Mouse (Mus musculus) liver, embryonic 15.5 days (tissue): ENCODE measurements around the gene Zfp846. TPM values are rescaled to one million over a fixed set of nuclear protein-coding genes. Genes with fewer than 3 reads are reported as not detected.
A peak's percentile ranks its signal among the peaks of the same experiment; 100 is the strongest.

ENCODE experiments used
- ATAC-seq: fragments of 200-750 bp; cut with Nextera tagmentation; 2 replicates; pipeline ENCODE4 v1.8.0; 2017; ENCODE audit warnings: moderate number of reproducible peaks, mild to moderate bottlenecking, moderate library complexity; ENCODE audit not compliant: insufficient read depth
- H3K27ac ChIP-seq: fragments of 300-500 bp; sonication (generic); replicated peaks from 2 replicates; pipeline ENCODE4 v1.5.1; 2015; ENCODE audit warnings: mild to moderate bottlenecking, inconsistent platforms
- H3K27me3 ChIP-seq: fragments of 300-500 bp; sonication (generic); 2 replicates; pipeline ENCODE4 v1.6.1; 2015; ENCODE audit warnings: mild to moderate bottlenecking, inconsistent platforms
- H3K36me3 ChIP-seq: fragments of 300-500 bp; sonication (generic); replicated peaks from 2 replicates; pipeline ENCODE4 v1.6.1; 2015; ENCODE audit warnings: moderate library complexity, mild to moderate bottlenecking, inconsistent platforms
- H3K4me1 ChIP-seq: fragments of 300-500 bp; sonication (generic); replicated peaks from 2 replicates; pipeline ENCODE4 v1.6.1; 2015; ENCODE audit warnings: inconsistent platforms
- H3K4me2 ChIP-seq: fragments of 300-500 bp; sonication (generic); 2 replicates; pipeline ENCODE4 v1.6.1; 2015; ENCODE audit warnings: moderate library complexity, mild to moderate bottlenecking, inconsistent platforms
- H3K4me3 ChIP-seq: fragments of 300-500 bp; sonication (generic); replicated peaks from 2 replicates; pipeline ENCODE4 v1.5.1; 2015; ENCODE audit warnings: mild to moderate bottlenecking, inconsistent platforms
- H3K9ac ChIP-seq: fragments of 300-500 bp; sonication (generic); 2 replicates; pipeline ENCODE4 v1.6.1; 2015; ENCODE audit warnings: moderate library complexity, mild to moderate bottlenecking, inconsistent platforms
- H3K9me3 ChIP-seq: fragments of 300-500 bp; sonication (generic); replicated peaks from 2 replicates; pipeline ENCODE4 v1.6.1; 2016; ENCODE audit warnings: inconsistent platforms
- WGBS: fragments of 180-500 bp; shearing (Covaris S2); methylation state at CpG from one replicate; pipeline ENCODE4 v1.1.7; 2015; ENCODE audit warnings: mixed read lengths; ENCODE audit not compliant: insufficient replicate concordance; 5-methylcytosine and 5-hydroxymethylcytosine counted together
- polyA plus RNA-seq: library from polyadenylated mRNA; unstranded; fragments of >200 nt; fragmentation: Nextera tagmentation; extraction: Ambion mirVana; gene quantifications from 2 replicates; pipeline ENCODE4 v1.2.1, GENCODE M21; 2015

Zfp846 gene
- polyA plus RNA-seq, 1 experiment from 2014 or later, result 2.2 TPM

DNA sequence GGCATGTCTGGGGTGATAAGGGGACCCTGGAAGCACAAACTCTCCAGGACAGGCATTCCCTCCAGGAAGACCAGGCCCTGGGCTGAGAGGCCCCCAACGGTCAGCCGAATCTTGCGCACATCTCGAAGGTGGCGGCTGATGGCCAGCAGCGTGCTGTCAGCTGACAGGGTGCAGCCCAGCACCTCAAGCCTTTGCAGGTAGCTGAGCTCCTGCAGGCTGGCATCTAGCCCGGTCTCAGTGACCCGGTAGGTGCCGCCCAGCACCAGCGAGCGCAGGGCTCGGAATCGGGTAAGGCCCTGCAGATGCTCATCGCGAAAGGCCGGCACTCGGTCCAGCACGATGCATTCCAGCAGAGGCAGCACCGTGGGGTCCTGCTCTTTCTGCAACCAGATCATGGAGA, 57.5 kb downstream of the Zfp846 start:
- Histone ChIP-seq H3K27ac (no peak overlapping the region), H3K36me3 (peaks cover 21% of the 10 kb centered on the region), H3K4me1 (peaks cover 30% of the 10 kb centered on the region), H3K4me2 (no peak overlapping the region), H3K4me3 (no peak overlapping the region), H3K9me3 (no peaks in the 10 kb centered on the region), H3K9ac (no peak overlapping the region), H3K27me3 (no peaks in the 10 kb centered on the region)
- WGBS, result 91% methylated on average over 19 of the region's 19 CpGs
- no peak for ATAC-seq

- H3K27ac ChIP-seq, result no peak overlapping the region
- WGBS, result 73% methylated on average over 4 of the region's 4 CpGs
Observed at GRCm38 (mm10) chr9:20639486-20639885, 58.4 kb downstream of the Zfp846 start.

GRCm38 (mm10) chr9:20641501-20641900, 60.4 kb downstream of the Zfp846 start:
- no peaks in the 10 kb centered on the region for H3K27me3 ChIP-seq
- peaks cover 25% of the 10 kb centered on the region for H3K36me3 ChIP-seq
- 29% methylated on average over 6 of the region's 6 CpGs for WGBS
- H3K9me3 ChIP-seq, result no peaks in the 10 kb centered on the region
- H3K4me3 ChIP-seq, result peak overlapping the region; percentile 77
- no peak for ATAC-seq
- H3K27ac ChIP-seq, result no peak overlapping the region; the same call in 1 of the 2 replicates
- peaks cover 50% of the 10 kb centered on the region for H3K4me1 ChIP-seq
- H3K9ac ChIP-seq, result peak overlapping the region; percentile 76
- peak overlapping the region; percentile 98 for H3K4me2 ChIP-seq

More at GRCm38 (mm10) chr9:20639486-20639885, 58.4 kb downstream of the Zfp846 start:
- ATAC-seq, result no peak
- peaks cover 36% of the 10 kb centered on the region for H3K4me1 ChIP-seq
- no peak overlapping the region for H3K4me3 ChIP-seq
- no peaks in the 10 kb centered on the region for H3K27me3 ChIP-seq
- H3K9ac ChIP-seq, result no peak overlapping the region
- no peaks in the 10 kb centered on the region for H3K9me3 ChIP-seq
- H3K4me2 ChIP-seq, result no peak overlapping the region
- peaks cover 21% of the 10 kb centered on the region for H3K36me3 ChIP-seq

GRCm38 (mm10) chr9:20642101-20642895, 61.2 kb downstream of the Zfp846 start, which contains the start of gene Ubl5:
TSS of gene Ubl5 (plus strand) at chr9:20642878.
- peaks cover 33% of the 10 kb centered on the region for H3K36me3 ChIP-seq
- peak; percentile 67 for ATAC-seq
- H3K4me1 ChIP-seq, result peaks cover 54% of the 10 kb centered on the region
- H3K4me2 ChIP-seq, result peak within 1 kb of the TSS; percentile 98
- peak within 1 kb of the TSS; percentile 87 for H3K27ac ChIP-seq
- peak within 1 kb of the TSS; percentile 77 for H3K4me3 ChIP-seq
- 1% methylated on average over 51 of the region's 51 CpGs for WGBS
- no peaks in the 10 kb centered on the region for H3K9me3 ChIP-seq
- H3K27me3 ChIP-seq, result no peaks in the 10 kb centered on the region
- peak within 1 kb of the TSS; percentile 76 for H3K9ac ChIP-seq

GRCm38 (mm10) chr9:20642896-20643466, 61.9 kb downstream of the Zfp846 start:
- Histone ChIP-seq H3K9me3 (no peaks in the 10 kb centered on the region), H3K27me3 (no peaks in the 10 kb centered on the region), H3K9ac (peak overlapping the region; percentile 76), H3K4me1 (peaks cover 54% of the 10 kb centered on the region), H3K4me2 (peak overlapping the region; percentile 98), H3K4me3 (peak overlapping the region; percentile 77), H3K36me3 (peaks cover 37% of the 10 kb centered on the region), H3K27ac (peak overlapping the region; percentile 87)
- peak; percentile 72 for ATAC-seq
- WGBS, result 1% methylated on average over 30 of the region's 30 CpGs

DNA sequence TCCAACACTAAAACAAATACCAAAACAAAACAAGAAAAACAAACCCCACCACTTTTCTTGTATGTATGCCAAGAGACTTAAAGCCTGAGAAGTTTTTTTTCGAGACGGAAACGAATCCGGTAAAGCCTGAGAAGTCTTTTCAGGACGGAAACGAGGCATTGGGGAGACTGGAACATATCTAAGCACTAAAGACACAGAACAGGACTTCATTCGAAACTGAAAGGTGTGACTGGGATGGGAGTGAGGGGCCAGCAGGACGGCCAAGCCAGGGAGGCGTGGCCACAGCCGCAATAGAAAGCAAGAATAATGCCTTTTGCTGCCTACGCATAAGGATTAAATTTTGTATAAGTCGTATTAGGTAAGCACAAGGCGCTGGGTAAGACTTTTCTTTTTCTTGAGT, 62.7 kb downstream of the Zfp846 start:
- Histone ChIP-seq H3K9me3 (no peaks in the 10 kb centered on the region), H3K36me3 (peaks cover 37% of the 10 kb centered on the region), H3K4me3 (peak overlapping the region; percentile 77), H3K27me3 (no peaks in the 10 kb centered on the region), H3K4me1 (peaks cover 61% of the 10 kb centered on the region), H3K27ac (peak overlapping the region; percentile 87), H3K9ac (peak overlapping the region; percentile 76), H3K4me2 (peak overlapping the region; percentile 98)
- WGBS, result 6% methylated on average over 13 of the region's 13 CpGs
- no peak for ATAC-seq

DNA sequence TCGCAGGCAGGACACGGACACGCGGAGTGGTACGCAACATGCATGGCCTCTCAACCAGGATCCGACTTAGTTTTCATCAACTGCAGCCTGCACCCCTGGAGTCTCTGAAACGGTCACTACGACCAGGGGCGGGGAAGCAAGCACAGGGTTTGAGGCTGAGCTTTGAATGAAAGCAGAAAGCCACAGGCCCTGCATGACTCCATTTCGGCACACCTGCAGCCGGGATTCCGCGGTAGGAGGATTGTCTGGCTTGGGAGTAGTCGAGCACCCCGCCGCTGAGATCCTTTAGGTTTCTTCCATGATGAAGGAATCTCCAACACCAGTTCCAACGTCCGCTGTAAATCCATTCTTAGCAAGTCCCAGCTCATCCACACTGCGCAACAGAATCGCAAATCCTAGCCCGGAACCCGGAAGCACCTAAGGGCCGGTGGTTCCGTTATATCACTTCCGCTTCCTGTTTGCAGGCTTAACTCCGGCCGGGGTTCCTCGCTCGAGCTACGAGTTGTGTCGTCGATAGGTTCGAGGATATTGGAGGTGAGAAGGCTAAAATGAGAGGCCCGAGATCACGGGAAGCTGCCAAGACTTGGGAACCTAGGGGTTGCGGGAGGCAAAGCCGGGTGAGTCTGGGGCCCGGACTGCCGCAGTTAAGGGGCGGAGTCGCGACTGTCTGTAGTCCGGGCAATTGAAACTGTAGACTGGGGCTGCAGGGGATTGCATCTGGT, 63.4 kb downstream of the Zfp846 start, which contains the start of gene Fbxl12:
TSS of gene Fbxl12 (minus strand) at position 408 of the 722 bp plus-strand sequence.
- Histone ChIP-seq H3K4me2 (peak within 1 kb of the TSS; percentile 98), H3K9ac (peak within 1 kb of the TSS; percentile 76), H3K27ac (peak within 1 kb of the TSS; percentile 87), H3K4me1 (peaks cover 69% of the 10 kb centered on the region), H3K4me3 (peak within 1 kb of the TSS; percentile 77), H3K36me3 (peaks cover 34% of the 10 kb centered on the region), H3K9me3 (no peaks in the 10 kb centered on the region), H3K27me3 (no peaks in the 10 kb centered on the region)
- WGBS, result under 1% methylated on average over 43 of the region's 43 CpGs
- peak; percentile 45 for ATAC-seq

DNA sequence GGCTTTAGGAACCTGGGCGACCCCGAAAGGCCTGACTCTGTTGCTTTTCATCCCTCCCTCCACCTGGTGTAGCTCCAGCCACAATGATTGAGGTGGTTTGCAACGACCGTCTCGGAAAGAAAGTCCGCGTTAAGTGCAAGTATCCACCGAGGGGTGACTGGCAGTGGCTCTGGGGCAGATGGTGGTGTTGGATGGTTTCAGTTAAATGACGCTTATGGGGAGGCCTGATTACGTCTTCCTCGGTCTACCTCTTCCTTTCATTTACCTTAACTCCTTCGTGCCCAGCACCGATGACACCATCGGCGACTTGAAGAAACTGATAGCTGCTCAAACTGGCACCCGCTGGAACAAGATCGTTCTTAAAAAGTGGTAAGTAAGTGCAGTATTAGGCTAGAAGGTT, 64.0 kb downstream of the Zfp846 start:
- Histone ChIP-seq H3K9me3 (no peaks in the 10 kb centered on the region), H3K27me3 (no peaks in the 10 kb centered on the region), H3K36me3 (peaks cover 30% of the 10 kb centered on the region), H3K4me1 (peaks cover 74% of the 10 kb centered on the region), H3K4me3 (peak overlapping the region; percentile 77), H3K27ac (peak overlapping the region; percentile 87), H3K9ac (peak overlapping the region; percentile 76), H3K4me2 (peak overlapping the region; percentile 98)
- WGBS, result 2% methylated on average over 17 of the region's 17 CpGs
- no peak for ATAC-seq

DNA sequence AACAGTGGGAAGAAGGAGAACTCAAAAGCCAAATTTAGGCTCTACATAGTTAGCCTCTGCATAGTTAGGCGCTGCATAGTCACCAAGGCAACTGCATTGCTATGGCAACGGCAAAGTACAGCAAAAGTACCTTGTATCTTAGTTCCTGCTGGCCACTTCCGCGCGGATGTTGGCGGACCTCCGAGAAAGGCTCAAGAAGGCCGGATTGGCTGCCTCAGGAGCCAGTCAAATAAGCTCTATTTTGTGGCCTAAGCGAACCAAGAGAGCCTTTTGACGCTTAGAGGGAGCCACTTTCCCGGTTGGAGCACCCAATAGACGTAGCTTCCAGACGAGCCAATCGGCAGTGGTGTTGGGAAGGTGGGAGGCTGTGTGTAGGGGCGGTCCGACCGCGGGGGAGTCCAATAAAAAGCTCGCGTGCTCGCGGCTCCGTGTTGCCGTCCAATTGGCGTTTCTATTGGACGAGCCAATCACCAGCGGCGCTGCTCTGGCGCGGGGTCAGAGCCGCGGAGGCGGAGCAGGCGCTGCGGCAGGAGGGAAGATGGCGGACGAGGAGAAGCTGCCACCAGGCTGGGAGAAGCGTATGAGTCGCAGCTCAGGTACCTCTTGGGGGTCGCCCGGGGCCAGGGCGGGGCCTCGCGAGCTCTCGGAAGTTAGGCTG, 70.6 kb downstream of the Zfp846 start, which contains the start of gene Pin1:
TSS of gene Pin1 (plus strand) at position 494 of the 658 bp plus-strand sequence.
- Histone ChIP-seq H3K4me3 (peak within 1 kb of the TSS; percentile 96), H3K36me3 (peaks cover 57% of the 10 kb centered on the region), H3K27me3 (no peaks in the 10 kb centered on the region), H3K4me1 (peaks cover 62% of the 10 kb centered on the region), H3K27ac (peak within 1 kb of the TSS; percentile 45), H3K9ac (peak within 1 kb of the TSS; percentile 86), H3K4me2 (peak within 1 kb of the TSS; percentile 87), H3K9me3 (no peaks in the 10 kb centered on the region)
- ATAC-seq, result peak; percentile 98
- WGBS, result under 1% methylated on average over 45 of the region's 45 CpGs

- Histone ChIP-seq H3K9ac (peak overlapping the region; percentile 86), H3K4me2 (peak overlapping the region; percentile 87), H3K4me1 (peaks cover 62% of the 10 kb centered on the region), H3K4me3 (peak overlapping the region; percentile 96), H3K27me3 (no peaks in the 10 kb centered on the region), H3K36me3 (peaks cover 57% of the 10 kb centered on the region), H3K9me3 (no peaks in the 10 kb centered on the region), H3K27ac (peak overlapping the region; percentile 45; the same call in 1 of the 2 replicates)
- peak; percentile 11 for ATAC-seq
- WGBS, result under 1% methylated on average over 25 of the region's 25 CpGs
Observed at GRCm38 (mm10) chr9:20652260-20652658, 71.2 kb downstream of the Zfp846 start.
